Mouse (Mus musculus): ENCODE results near the gene Acy3. TPM values are rescaled to one million over a fixed set of nuclear protein-coding genes. Genes with fewer than 3 reads are reported as not detected.
A peak's percentile ranks its signal among the peaks of the same experiment; 100 is the strongest.

Gene Acy3
- total and polyA plus RNA-seq, 3 experiments: 5.9 to 12.1 TPM; not detected in 1

GRCm38 (mm10) chr19:3980309-3980708 lies 6.1 kb upstream of the Acy3 start:
- no peaks in the 10 kb centered on the region for H3K4me1 ChIP-seq (ENCODE audit: control insufficient read depth in 1 of 2, insufficient read depth in 2 of 2, low read length in 2 of 2)
- DNase-seq (ENCODE audit: low read depth, low spot score): peak; percentile 86
- H3K27ac ChIP-seq (ENCODE audit: control insufficient read depth, low read depth, low read length): no peak overlapping the region
- H3K36me3 ChIP-seq (ENCODE audit: control insufficient read depth in 1 of 2, insufficient read depth in 2 of 2, low read length in 2 of 2): no peaks in the 10 kb centered on the region
- no peak for TF ChIP-seq RCOR1 (IDR thresholded peaks at IDR 0.05; ENCODE audit: low read depth, low read length)
- TF ChIP-seq RAD21 (IDR thresholded peaks at IDR 0.05; ENCODE audit: low read depth, low read length): peak; percentile 93
- TF ChIP-seq CTCF (IDR thresholded peaks at IDR 0.05 in 2 of 3, conservative IDR thresholded peaks at IDR 0.05 in 1 of 3; ENCODE audit: control insufficient read depth in 1 of 3, insufficient read depth in 1 of 3, low read depth in 2 of 3, low read length in 3 of 3, poor library complexity in 1 of 3, severe bottlenecking in 1 of 3): peak; percentile 47 to 96 (median 83)
- no peak for TF ChIP-seq JUND (IDR thresholded peaks at IDR 0.05; ENCODE audit: low read depth, low read length)
- TF ChIP-seq SMC3 (IDR thresholded peaks at IDR 0.05; ENCODE audit: low read depth, low read length): peak; percentile 91
- TF ChIP-seq ZC3H11A (IDR thresholded peaks at IDR 0.05; ENCODE audit: low read depth, low read length): peak; percentile 87
- TF ChIP-seq SIN3A (IDR thresholded peaks at IDR 0.05; ENCODE audit: low read length): no peak
- no peak overlapping the region for H3K4me3 ChIP-seq (ENCODE audit: control insufficient read depth in 1 of 2, insufficient read depth in 1 of 2, low read depth in 2 of 2, low read length in 2 of 2)
- H3K27me3 ChIP-seq (ENCODE audit: control insufficient read depth in 1 of 2, insufficient read depth in 2 of 2, low read length in 2 of 2): no peaks in the 10 kb centered on the region; a peak in 1 of 4 replicates
- no peak overlapping the region for H3K9ac ChIP-seq (ENCODE audit: control insufficient read depth, low read depth, low read length, poor library complexity, severe bottlenecking)
- no peaks in the 10 kb centered on the region for H3K9me3 ChIP-seq (replicated peaks; ENCODE audit: insufficient read depth, low read length)
- H3K79me2 ChIP-seq (ENCODE audit: control insufficient read depth, insufficient read depth, low read length, poor library complexity): no peaks in the 10 kb centered on the region

- Histone ChIP-seq H3K4me3 (ENCODE audit: control insufficient read depth in 1 of 2, insufficient read depth in 1 of 2, low read depth in 2 of 2, low read length in 2 of 2) (no peak overlapping the region), H3K27ac (ENCODE audit: control insufficient read depth, low read depth, low read length) (no peak overlapping the region), H3K36me3 (ENCODE audit: control insufficient read depth in 1 of 2, insufficient read depth in 2 of 2, low read length in 2 of 2) (no peaks in the 10 kb centered on the region), H3K79me2 (ENCODE audit: control insufficient read depth, insufficient read depth, low read length, poor library complexity) (no peaks in the 10 kb centered on the region), H3K27me3 (ENCODE audit: control insufficient read depth in 1 of 2, insufficient read depth in 2 of 2, low read length in 2 of 2) (no peaks in the 10 kb centered on the region; a peak in 1 of 4 replicates), H3K9me3 (replicated peaks; ENCODE audit: insufficient read depth, low read length) (no peaks in the 10 kb centered on the region), H3K9ac (ENCODE audit: control insufficient read depth, low read depth, low read length, poor library complexity, severe bottlenecking) (no peak overlapping the region), H3K4me1 (ENCODE audit: control insufficient read depth in 1 of 2, insufficient read depth in 2 of 2, low read length in 2 of 2) (no peaks in the 10 kb centered on the region)
- no peak for TF ChIP-seq ELF1 (IDR thresholded peaks at IDR 0.05; ENCODE audit: low read depth, low read length)
- no peak for TF ChIP-seq SMC3 (IDR thresholded peaks at IDR 0.05; ENCODE audit: low read depth, low read length)
- TF ChIP-seq EP300 (IDR thresholded peaks at IDR 0.05; ENCODE audit: low read depth in 1 of 2, low read length in 2 of 2): no peak
- no peak for TF ChIP-seq MAFK (IDR thresholded peaks at IDR 0.05; ENCODE audit: borderline replicate concordance, low read depth, low read length)
- TF ChIP-seq MAX (IDR thresholded peaks at IDR 0.05; ENCODE audit: low read length): no peak
- TF ChIP-seq ETS1 (IDR thresholded peaks at IDR 0.05; ENCODE audit: low read depth, low read length): no peak
- no peak for TF ChIP-seq RAD21 (IDR thresholded peaks at IDR 0.05; ENCODE audit: low read depth, low read length)
- no peak for TF ChIP-seq JUND (IDR thresholded peaks at IDR 0.05; ENCODE audit: low read depth, low read length)
- TF ChIP-seq SIN3A (IDR thresholded peaks at IDR 0.05; ENCODE audit: low read length): no peak
- no peak for TF ChIP-seq MAZ (IDR thresholded peaks at IDR 0.05; ENCODE audit: low read depth, low read length)
- TF ChIP-seq USF2 (IDR thresholded peaks at IDR 0.05; ENCODE audit: borderline replicate concordance in 1 of 2, insufficient read depth in 1 of 2, low read depth in 1 of 2, low read length in 2 of 2): no peak
- TF ChIP-seq TAL1 (IDR thresholded peaks at IDR 0.05; ENCODE audit: low read length): no peak
- no peak for TF ChIP-seq E2F4 (IDR thresholded peaks at IDR 0.05; ENCODE audit: borderline replicate concordance, low read depth, low read length)
- TF ChIP-seq MYB (IDR thresholded peaks at IDR 0.05; ENCODE audit: low read depth, low read length): no peak
- TF ChIP-seq TBP (IDR thresholded peaks at IDR 0.05; ENCODE audit: low read depth, low read length): no peak
- TF ChIP-seq CHD1 (IDR thresholded peaks at IDR 0.05; ENCODE audit: low read depth, low read length): no peak
- no peak for TF ChIP-seq MEF2A (IDR thresholded peaks at IDR 0.05; ENCODE audit: extremely low read depth, insufficient replicate concordance, low read depth, low read length, poor library complexity, severe bottlenecking)
- no peak for TF ChIP-seq RCOR1 (IDR thresholded peaks at IDR 0.05; ENCODE audit: low read depth, low read length)
- no peak for DNase-seq (ENCODE audit: low read depth, low spot score)
Observed at GRCm38 (mm10) chr19:3980917-3981316, 5.5 kb upstream of the Acy3 start.

Measured in MEL (cell line).